1 mouse cellular context compared by ENCODE assay signal in the genomic region with DNA sequence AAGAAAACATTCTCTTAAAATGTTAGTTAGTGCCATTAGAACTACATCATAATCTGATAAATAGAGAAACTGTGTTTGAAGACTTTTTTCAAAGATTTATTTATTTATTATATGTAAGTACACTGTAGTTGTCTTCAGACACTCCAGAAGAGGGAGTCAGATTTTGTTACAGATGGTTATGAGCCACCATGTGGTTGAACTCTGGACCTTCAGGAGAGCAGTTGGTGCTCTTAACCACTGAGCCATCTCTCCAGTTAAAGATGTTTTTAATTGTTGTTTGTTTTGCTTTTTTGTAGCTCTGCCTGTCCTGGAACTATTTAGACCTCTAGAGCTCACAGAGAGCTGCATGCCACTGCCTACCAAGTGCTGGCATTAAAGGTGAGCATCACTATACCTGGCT.
TF ChIP-seq lines count a peak whose summit lies in the region.

No protein-coding gene starts in this region.

TF ChIP-seq in MEL, 35 proteins besides CTCF, POLR2A, EP300 and RAD21:
- TF ChIP-seq HCFC1 (IDR thresholded peaks at IDR 0.05; ENCODE audit: low read depth, low read length), result no peak
- peak; percentile 27 for TF ChIP-seq SMC3 (IDR thresholded peaks at IDR 0.05; ENCODE audit: low read depth, low read length)
